Mouse (Mus musculus) ES-E14 (cell line): ENCODE data around the gene Alox5ap. TPM values are rescaled to one million over a fixed set of nuclear protein-coding genes. Genes with fewer than 3 reads are reported as not detected.

Experiments
- DNase-seq: peaks from one replicate; pipeline ENCODE4 v3.0.0-alpha.2; 2013; ENCODE audit warnings: low read depth, low spot score
- H3K27ac ChIP-seq: 2 replicates; pipeline ENCODE4 v1.5.1; 2012; ENCODE audit warnings: low read depth, mild to moderate bottlenecking, low read length, moderate library complexity, mixed read lengths; ENCODE audit not compliant: poor library complexity, insufficient read depth, severe bottlenecking
- H3K36me3 ChIP-seq: 2 replicates; pipeline ENCODE4 v1.6.1; 2012; ENCODE audit warnings: mild to moderate bottlenecking, low read length, moderate library complexity, mixed read lengths; ENCODE audit not compliant: control insufficient read depth, poor library complexity, insufficient read depth, severe bottlenecking
- H3K4me1 ChIP-seq, 2 experiments: fragments of 150-350 bp in 1 of 2; sonication (generic) in 1 of 2; 2 replicates each; pipeline ENCODE4 v1.6.1; 2012; ENCODE audit warnings: low read length in 2 of 2, mild to moderate bottlenecking in 1 of 2, mixed read lengths in 1 of 2; ENCODE audit not compliant: control insufficient read depth in 2 of 2, insufficient read depth in 2 of 2, poor library complexity in 1 of 2
- H3K4me3 ChIP-seq, 2 experiments: fragments of 150-350 bp in 1 of 2; sonication (generic) in 1 of 2; 2 replicates each; pipeline ENCODE4 v1.5.1; 2012; ENCODE audit warnings: low read length in 2 of 2, low read depth in 1 of 2, mild to moderate bottlenecking in 1 of 2, mixed read lengths in 1 of 2; ENCODE audit not compliant: insufficient read depth in 1 of 2, poor library complexity in 1 of 2, severe bottlenecking in 1 of 2
- H3K9ac ChIP-seq: 2 replicates; pipeline ENCODE4 v1.6.1; 2012; ENCODE audit warnings: low read depth, mild to moderate bottlenecking, low read length, mixed read lengths; ENCODE audit not compliant: poor library complexity, insufficient read depth, severe bottlenecking
- H3K9me3 ChIP-seq: fragments of 150-350 bp; sonication (generic); 2 replicates; pipeline ENCODE4 v1.6.1; 2012; ENCODE audit warnings: low read depth, mild to moderate bottlenecking, low read length; ENCODE audit not compliant: control insufficient read depth, insufficient read depth
- CHD2 ChIP-seq: IDR thresholded peaks from 2 replicates; pipeline ENCODE4 v1.6.1; 2014; ENCODE audit warnings: mild to moderate bottlenecking, low read depth, low read length, inconsistent platforms
- HCFC1 ChIP-seq: IDR thresholded peaks from 2 replicates; pipeline ENCODE4 v1.6.1; 2012; ENCODE audit warnings: low read length, inconsistent platforms, borderline replicate concordance; ENCODE audit not compliant: insufficient read depth
- MAFK ChIP-seq: IDR thresholded peaks from 2 replicates; pipeline ENCODE4 v1.6.1; 2014; ENCODE audit warnings: mild to moderate bottlenecking, low read depth, low read length, inconsistent platforms; ENCODE audit not compliant: insufficient read depth
- ZC3H11A ChIP-seq: IDR thresholded peaks from 2 replicates; pipeline ENCODE4 v1.6.1; 2012; ENCODE audit warnings: low read depth, mild to moderate bottlenecking, inconsistent platforms, low read length, borderline replicate concordance
- ZNF384 ChIP-seq: IDR thresholded peaks from 2 replicates; pipeline ENCODE4 v1.6.1; 2012; ENCODE audit warnings: low read depth, low read length, inconsistent platforms
- in situ Hi-C, 2 experiments: fragments of 600-800 bp; cut with MboI; formaldehyde crosslinking; loops; one replicate each; pipeline ENCODE4 v1.15.1; 2025; ENCODE audit warnings: low sequenced_read_pairs in 2 of 2, inconsistent platforms in 1 of 2; ENCODE audit not compliant: unreplicated experiment in 2 of 2
- total RNA-seq: library from RNA; depleted of rRNA; stranded (reverse); fragments of 300-350 nt; gene quantifications from 2 replicates; pipeline ENCODE4 v1.2.3, GENCODE M21; 2012

Alox5ap gene
- total RNA-seq, 1 experiment: 20.7 TPM

GRCm38 (mm10) chr5:149332787-149333186 lies 68.2 kb downstream of the Alox5ap start:
- H3K4me3 ChIP-seq: no peak overlapping the region
- H3K27ac ChIP-seq: no peak overlapping the region
- in situ Hi-C loops: no loop called here
- H3K36me3 ChIP-seq: no peaks in the 10 kb centered on the region
- DNase-seq: no peak
- TF ChIP-seq ZC3H11A: no peak
- TF ChIP-seq ZNF384: no peak
- TF ChIP-seq CHD2: no peak
- TF ChIP-seq HCFC1: no peak
- TF ChIP-seq MAFK: no peak
- H3K9ac ChIP-seq: no peak overlapping the region
- H3K9me3 ChIP-seq: no peaks in the 10 kb centered on the region; the same call in 1 of the 2 replicates
- H3K4me1 ChIP-seq: peaks cover 0 to 4% of the 10 kb centered on the region in 2 experiments; a peak in 1 of 4 replicates

DNA sequence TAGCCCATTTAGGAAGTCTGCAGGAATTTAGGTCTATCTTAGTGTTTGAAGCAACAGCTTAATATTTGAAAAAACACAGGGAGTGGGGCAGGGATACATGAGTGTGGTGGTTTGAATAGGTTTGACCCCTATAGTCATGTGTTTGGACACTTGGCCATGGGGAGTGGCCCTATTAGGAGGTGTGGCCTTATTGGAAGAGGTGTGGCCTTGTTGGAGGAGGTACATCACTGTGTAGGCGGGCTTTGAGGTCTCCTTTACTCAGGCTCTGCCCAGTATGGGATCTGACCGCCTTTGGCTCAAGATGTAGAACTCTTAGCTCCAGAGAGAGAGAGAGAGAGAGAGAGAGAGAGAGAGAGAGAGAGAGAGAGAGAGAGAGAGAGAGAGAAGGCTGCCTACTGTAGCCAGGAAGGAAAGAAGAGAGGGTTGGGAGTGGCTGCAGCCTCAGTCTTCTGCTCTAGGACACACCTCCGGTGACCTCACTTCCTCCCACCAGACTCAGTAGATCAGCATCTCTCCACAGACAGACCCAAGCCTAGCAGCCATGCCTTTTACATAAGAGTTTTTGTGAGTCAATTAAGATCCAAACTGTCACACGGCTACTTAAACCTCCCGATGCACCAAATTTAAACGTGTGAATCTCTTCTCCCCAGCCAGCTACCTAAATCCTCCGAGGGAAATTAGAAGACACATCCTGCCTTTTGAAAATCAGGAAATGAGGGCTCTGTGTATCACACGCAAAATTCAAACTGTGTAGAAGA lies 69.6 kb downstream of the Alox5ap start:
- Histone ChIP-seq H3K27ac (no peak overlapping the region), H3K4me3 (no peak overlapping the region), H3K36me3 (no peaks in the 10 kb centered on the region), H3K4me1 (peaks cover 0 to 4% of the 10 kb centered on the region in 2 experiments; a peak in 1 of 4 replicates), H3K9me3 (no peaks in the 10 kb centered on the region; the same call in 1 of the 2 replicates), H3K9ac (no peak overlapping the region)
- in situ Hi-C loops: no loop called here
- DNase-seq: no peak
- no peak for TF ChIP-seq MAFK

DNA sequence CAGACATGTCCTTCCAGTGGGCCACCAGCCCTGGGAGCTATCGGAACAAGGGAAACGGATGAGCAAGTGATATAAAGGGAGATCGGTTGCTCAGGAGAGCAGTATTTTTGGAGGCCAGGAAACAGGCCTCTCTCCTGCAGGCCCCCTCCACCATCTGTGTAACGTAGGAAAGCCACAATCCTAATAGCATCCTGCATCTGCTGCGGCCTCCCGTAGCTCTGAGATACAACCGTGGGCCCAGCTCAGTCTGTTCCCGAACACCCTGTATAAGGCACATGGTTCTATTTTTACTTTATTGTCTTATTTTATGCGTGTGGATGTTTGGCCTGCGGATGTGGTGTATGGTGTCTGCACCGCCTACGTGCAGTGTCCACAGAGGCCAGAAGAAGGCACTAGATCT lies 70.4 kb downstream of the Alox5ap start:
- TF ChIP-seq CHD2: no peak
- TF ChIP-seq MAFK: no peak
- no peak for TF ChIP-seq ZC3H11A
- TF ChIP-seq ZNF384: no peak
- TF ChIP-seq HCFC1: no peak
- in situ Hi-C loops: no loop called here
- H3K4me1 ChIP-seq: peaks cover 0 to 4% of the 10 kb centered on the region in 2 experiments; a peak in 1 of 4 replicates
- H3K36me3 ChIP-seq: no peaks in the 10 kb centered on the region
- DNase-seq: no peak
- no peaks in the 10 kb centered on the region; the same call in 1 of the 2 replicates for H3K9me3 ChIP-seq
- H3K4me3 ChIP-seq: no peak overlapping the region
- no peak overlapping the region for H3K9ac ChIP-seq
- no peak overlapping the region for H3K27ac ChIP-seq

DNA sequence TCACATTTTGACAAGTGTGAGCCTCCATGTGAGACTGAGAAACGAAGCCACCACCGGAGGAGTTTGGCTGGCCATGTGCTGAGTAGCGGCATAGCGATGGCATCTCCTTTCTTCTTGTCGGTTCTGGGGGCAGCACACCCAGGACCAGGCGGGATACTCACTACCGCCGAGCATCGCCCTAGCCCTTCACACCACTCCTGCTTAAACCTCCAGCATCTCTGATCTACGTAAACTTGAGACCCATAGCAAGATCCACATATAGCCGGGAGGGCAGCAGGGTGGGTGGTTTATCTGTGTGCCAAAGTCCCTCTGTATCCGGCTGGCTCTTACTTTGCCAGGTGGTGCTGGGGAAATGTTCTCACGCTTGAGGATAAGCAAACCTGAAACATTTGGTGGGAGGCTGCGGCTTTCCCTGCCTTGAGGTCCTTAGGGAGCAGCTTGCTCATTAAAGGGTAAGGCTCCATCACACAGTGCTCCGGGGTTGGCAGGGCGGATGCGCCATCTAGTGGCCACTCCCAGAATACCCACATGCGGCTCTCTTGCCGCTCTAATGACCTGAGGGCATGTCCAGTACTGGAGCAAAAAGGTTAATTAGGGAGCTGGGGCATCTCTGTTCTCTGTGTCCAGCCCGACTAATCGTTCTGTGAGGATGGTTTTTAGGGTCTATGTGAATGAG lies 71.1 kb downstream of the Alox5ap start:
- H3K36me3 ChIP-seq: no peaks in the 10 kb centered on the region
- no peak overlapping the region for H3K27ac ChIP-seq
- peak; percentile 78 for DNase-seq
- no peak for TF ChIP-seq MAFK
- no peak for TF ChIP-seq HCFC1
- no peak for TF ChIP-seq ZNF384
- TF ChIP-seq CHD2: no peak
- peak; percentile 63; the same call in 1 of the 2 replicates for TF ChIP-seq ZC3H11A
- no peak overlapping the region for H3K4me3 ChIP-seq
- H3K4me1 ChIP-seq: peaks cover 0 to 4% of the 10 kb centered on the region in 2 experiments; a peak in 1 of 4 replicates
- in situ Hi-C loops: no loop called here
- H3K9ac ChIP-seq: no peak overlapping the region
- H3K9me3 ChIP-seq: no peaks in the 10 kb centered on the region; the same call in 1 of the 2 replicates
